Mouse (Mus musculus): ENCODE data around the gene Loxl3.
A peak's percentile ranks its signal among the peaks of the same experiment; 100 is the strongest.

Gene Loxl3

GRCm38 (mm10) chr6:83083497-83083896, 49.5 kb downstream of the Loxl3 start:
- peak in 1 of 2 experiments; percentile 38 for DNase-seq (ENCODE audit: inconsistent age in 2 of 2, low spot score in 1 of 2)

- peak in 1 of 2 experiments; percentile 32 for DNase-seq (ENCODE audit: inconsistent age in 2 of 2, low spot score in 1 of 2)
These were observed 50.5 kb downstream of the Loxl3 start for GRCm38 (mm10) chr6:83084477-83084876.

- DNase-seq (ENCODE audit: inconsistent age in 2 of 2, low spot score in 1 of 2): peak; percentile 70 to 87
These were observed 52.4 kb downstream of the Loxl3 start, which contains the start of gene Lbx2 for GRCm38 (mm10) chr6:83086121-83087035. Gene Lbx2 (plus strand): TSS chr6:83086367.

GRCm38 (mm10) chr6:83087205-83087925, 53.4 kb downstream of the Loxl3 start:
- peak; percentile 78 to 91 for DNase-seq (ENCODE audit: inconsistent age in 2 of 2, low spot score in 1 of 2)

- no peak for DNase-seq (ENCODE audit: inconsistent age in 2 of 2, low spot score in 1 of 2)
These were observed 53.9 kb downstream of the Loxl3 start for GRCm38 (mm10) chr6:83087926-83088260.

- DNase-seq (ENCODE audit: inconsistent age in 2 of 2, low spot score in 1 of 2): peak in 1 of 2 experiments; percentile 64
These were observed 58.6 kb downstream of the Loxl3 start for GRCm38 (mm10) chr6:83092416-83093127.

GRCm38 (mm10) chr6:83095968-83096367, 62.0 kb downstream of the Loxl3 start:
- DNase-seq (ENCODE audit: inconsistent age in 2 of 2, low spot score in 1 of 2): peak in 1 of 2 experiments; percentile 45

- DNase-seq (ENCODE audit: inconsistent age in 2 of 2, low spot score in 1 of 2): peak; percentile 75 to 95
These were observed 64.4 kb downstream of the Loxl3 start for GRCm38 (mm10) chr6:83098411-83098810.

GRCm38 (mm10) chr6:83101316-83101687, 67.3 kb downstream of the Loxl3 start, which contains the start of the genes Ccdc142 and Gm42688:
Gene Ccdc142 (plus strand): TSS chr6:83101601.
Gene Gm42688 (plus strand): TSS chr6:83101617.
- peak; percentile 94 to 97 for DNase-seq (ENCODE audit: inconsistent age in 2 of 2, low spot score in 1 of 2)

- DNase-seq (ENCODE audit: inconsistent age in 2 of 2, low spot score in 1 of 2): peak; percentile 84 to 92
These were observed 67.9 kb downstream of the Loxl3 start for GRCm38 (mm10) chr6:83101688-83102556.
